Mouse (Mus musculus) ovary, postnatal 10 days (tissue): Measurements from ENCODE around the gene Pak1ip1.
A peak's percentile ranks its signal among the peaks of the same experiment; 100 is the strongest.
"Not testable (repeated sequence)": the region's sequence is repeated elsewhere in the genome, so short reads cannot be mapped to it uniquely, and the experiment has no call there.

ENCODE experiments used
- DNase-seq: peaks from one replicate; pipeline ENCODE4 v3.0.0; 2022; ENCODE audit warnings: low spot score

Pak1ip1 gene

DNA sequence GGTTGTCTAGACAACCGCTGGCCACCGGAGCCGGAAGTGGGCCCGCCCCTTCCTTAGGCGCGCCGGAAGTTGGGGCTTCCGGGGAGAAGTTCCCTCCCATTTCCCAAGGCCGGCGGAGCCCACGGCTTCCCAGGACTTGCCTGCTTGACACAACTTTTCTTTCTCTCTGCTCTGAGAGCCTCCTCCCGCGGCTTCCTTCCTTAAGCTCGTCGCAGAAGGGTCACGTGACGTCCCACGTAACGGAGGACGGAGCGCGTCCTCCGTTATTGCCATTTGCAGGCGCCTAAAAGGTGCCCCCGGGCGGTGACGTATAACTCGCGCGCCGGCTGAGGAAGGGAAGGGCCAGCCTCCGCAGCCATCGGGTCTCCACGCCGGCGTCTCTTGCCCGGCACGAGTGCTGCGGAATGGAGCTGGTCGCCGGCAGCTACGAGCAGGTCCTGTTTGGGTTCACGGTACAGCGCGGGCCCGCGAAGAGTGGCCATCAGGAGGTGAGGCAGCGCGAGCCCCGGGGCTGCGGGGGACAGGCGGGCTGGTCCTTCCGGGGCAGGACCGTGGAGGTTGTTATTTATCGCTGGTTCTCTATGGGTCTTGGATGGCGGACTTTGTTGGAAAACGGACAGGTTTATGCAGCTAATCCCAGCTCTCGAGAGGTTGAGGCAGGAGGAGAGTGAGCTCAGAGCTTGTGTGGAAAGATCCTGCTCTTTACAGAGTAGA is at the start of gene Pak1ip1:
Gene Pak1ip1, plus strand, starts transcription at position 98 of the 714 bp plus-strand sequence.
- peak; percentile 92 for DNase-seq

DNA sequence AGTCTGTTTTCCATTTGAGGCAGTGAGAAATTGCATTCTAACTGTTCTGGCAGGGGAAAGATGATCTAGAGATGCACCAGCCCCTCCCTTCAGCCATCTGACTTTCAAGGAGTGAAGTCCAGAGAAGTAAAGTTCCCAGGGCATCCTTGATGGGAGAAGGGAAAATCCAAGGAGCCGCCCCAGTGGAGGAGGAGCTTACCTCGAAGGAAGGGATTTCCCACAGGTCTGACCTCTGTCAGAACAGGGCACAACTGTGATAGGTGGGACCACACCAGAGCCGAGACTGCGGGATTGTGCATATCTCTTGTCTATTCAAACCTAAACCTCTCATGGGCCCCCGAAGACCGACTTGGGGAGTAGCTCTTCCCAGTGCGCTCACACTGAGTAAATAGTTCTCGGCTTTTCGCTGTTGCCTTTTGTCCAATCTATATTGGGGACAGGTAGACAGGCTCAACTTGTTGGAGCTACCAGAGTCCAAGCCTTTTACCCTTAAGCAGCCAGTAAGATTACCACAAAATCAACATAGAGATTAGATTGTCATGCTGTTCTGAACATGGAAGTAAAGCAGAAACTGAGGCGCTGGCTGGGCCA is 49.3 kb upstream of the Pak1ip1 start:
- no peak for DNase-seq

DNA sequence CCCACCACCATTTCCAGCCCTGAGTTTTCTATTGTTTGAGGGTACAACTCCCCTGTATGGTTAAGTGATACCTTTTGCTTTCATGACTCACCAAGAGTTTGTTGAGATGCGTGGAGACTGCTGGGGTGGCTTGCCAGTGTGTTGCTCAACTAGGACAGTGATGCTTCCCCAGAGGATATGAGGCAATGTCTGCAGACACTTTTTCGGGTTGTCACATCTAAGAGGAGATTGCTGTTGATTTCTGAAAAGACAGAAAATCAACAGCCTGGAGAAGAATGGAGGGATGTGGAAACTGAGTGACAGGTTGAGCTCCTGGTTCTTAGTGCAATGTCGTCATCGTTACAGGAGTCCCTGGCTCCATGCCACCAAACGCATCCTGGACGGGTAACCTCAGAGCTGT is 47.6 kb upstream of the Pak1ip1 start:
- DNase-seq, result no peak

DNA sequence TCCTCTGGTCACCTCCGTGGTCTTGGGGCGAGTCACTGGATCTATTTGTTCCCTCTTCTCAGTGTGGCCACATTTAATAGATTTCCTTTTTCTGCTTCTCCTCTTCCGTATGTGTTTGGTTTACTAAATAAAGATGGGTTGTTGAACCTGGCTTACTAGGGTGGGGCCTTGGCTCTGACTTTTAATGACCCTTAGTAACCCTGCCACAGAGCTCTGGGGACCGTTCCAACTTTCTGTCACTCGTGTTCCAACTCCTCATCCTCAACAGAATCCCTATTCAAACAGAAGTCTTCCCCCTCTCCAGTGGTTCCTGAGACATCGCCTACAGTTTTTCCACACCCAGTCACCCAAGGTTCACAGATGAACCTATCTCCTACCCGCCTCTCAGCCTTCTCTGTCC is 45.0 kb upstream of the Pak1ip1 start:
- no peak for DNase-seq

DNA sequence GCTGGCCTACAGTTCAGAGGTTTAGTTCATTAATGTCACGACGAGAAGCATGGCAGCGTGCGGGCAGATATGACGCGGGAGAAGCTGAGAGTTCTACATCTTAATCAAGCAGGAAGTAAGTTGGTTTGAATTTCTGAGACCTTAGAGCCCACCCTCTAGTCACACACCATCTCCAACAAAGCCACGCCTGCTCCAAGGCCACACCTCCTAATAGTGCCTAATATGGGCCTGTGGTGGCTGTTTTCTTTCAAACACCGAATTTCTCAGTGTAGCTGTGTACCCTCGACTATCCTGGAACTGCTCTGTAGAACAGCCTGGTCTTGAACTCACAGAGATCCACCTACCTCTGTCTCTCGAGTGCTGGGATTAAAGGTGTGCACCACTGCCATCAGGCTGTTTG is 33.2 kb upstream of the Pak1ip1 start:
- DNase-seq, result no peak

DNA sequence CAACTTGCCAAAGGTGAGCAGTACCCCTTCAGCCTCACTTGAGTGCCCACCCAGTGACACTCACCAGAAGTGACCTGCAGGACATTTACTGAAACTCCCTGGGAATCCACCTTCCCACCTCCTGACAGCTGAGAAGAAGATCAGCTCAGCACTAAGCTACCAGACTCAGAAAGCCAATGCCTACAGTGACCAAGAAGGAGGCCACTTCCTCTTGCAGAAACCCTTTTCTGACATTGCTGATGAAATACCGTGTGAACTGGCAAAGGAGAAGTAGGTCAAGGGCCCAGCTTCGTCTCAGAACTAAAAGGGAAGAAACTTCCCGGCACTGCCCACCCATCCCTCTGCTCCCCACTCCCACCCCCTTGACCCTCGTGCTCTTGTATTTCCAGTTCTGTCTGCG is 32.3 kb upstream of the Pak1ip1 start:
- DNase-seq, result no peak

DNA sequence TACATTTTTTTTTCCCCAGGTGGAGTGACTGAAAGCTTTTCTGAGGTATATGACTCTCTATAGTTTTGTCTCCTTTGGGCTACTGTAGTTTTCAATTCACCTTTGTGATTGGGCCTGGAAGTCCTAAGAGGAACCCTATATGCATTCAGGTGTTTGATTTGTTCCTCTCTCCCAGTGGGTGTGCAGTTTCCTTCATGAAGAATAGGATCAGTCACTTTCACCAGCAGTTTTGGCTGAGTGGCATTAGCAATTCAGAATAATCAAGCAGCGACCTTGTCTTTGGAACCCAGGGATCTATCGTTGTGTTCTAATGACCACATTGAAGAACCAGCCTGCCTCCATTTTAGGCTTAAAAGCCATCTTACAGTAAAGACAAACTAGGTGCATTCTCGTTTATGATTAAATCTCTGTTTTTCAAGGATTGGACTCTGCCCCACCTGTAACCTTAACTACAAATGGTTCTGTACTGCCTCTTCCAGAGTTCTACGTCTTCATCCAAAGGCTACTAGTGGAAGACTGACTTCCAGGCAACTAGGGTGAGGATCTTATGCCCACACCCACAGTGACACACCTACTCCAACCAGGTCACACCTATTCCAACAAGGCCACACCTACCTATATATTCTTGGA is 30.9 kb upstream of the Pak1ip1 start:
- no peak for DNase-seq

DNA sequence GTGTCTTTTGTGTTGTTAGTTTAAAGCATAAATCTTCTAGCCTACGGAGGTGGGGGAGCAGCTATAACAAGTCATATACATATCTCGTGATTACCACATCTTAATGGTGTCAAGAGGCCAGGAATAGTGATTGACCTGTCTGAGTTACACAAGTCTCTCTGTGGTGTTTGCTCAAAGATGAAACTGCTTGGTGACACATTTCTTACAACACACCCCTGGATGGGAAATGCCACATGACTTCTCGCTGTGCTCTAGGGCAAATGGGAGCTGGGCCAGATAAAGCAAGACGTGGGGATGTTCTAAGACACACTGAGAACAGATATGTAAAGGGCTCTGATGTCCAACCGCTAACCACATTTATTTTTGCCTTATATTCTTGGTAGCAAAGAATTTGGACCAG is 29.6 kb upstream of the Pak1ip1 start:
- no peak for DNase-seq

DNA sequence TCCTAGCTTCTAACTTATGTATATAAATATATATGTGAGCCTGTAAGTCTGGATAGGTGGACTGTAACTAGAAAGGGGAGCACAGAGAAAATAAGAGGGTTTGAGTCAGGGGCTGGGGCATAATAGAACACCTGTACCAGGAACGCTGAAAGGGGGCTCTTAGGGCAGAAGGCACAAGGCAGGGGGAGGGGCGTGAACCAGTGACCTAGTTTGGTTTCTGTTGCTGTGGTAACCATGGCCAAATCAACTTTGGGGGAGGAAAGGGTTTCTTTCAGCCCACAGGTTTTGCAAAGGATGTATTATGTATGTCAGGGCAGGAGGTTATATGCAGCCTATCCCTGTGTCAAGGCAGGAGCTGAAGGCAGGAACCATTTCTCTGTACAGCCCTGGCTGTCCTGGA is 29.0 kb upstream of the Pak1ip1 start:
- no peak for DNase-seq

DNA sequence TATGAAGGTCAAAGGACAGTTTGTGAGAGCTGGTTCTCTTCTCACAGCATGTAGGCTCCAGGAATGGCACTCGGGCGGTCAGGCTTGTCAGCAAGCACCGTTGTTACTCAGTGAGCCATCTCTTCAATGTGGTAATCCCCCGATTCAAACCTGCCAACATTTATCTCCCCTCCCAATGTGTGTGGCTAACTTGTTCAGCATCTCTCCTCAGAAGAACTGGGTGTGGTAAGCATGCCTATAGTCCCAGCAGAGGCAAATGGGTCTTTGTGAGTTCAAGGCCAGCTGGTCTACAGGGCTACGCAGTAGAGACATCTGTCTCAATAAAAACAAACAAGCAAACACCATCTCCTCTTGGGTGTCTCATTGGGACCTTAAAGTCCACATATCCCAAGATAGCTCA is 27.8 kb upstream of the Pak1ip1 start:
- no peak for DNase-seq

DNA sequence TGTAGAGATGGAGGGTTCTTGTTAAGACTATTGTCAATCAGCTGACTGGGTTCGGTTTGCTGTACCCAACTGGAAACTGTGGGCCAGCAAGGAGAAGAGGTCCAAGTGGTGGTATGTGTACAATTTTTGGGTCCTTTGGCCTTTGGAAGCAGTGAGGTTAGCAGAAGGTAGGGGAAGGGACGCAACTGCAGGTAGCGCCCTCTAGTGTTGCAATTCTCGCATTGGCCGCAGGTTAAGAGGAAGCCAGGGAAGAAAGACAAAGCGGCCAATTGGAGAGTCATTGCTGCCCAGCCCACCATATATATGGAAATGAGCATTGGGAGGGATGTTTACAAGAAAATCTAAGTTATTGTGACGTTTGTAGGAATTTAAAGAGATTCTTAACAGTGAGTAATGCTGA is 23.2 kb upstream of the Pak1ip1 start:
- DNase-seq, result no peak

DNA sequence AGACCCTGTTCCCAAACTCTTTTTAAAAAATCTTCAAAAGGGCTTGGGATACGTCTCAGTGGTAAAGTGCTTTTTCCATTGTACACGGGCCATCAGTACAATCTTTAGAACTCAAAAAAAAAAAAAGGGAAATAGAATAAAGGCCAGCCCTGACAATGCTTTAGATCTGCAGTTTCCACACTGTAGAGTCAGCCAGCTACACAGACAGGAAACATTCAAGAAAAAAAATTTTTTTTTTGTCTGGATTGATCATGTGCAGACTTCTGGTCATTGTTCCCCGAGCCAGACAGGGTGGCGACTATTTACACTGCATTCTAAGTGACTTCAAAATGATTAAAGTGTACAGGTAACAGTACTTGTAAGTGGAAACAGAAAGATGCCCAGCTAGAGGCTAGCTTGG is 22.2 kb upstream of the Pak1ip1 start:
- DNase-seq, result no peak

DNA sequence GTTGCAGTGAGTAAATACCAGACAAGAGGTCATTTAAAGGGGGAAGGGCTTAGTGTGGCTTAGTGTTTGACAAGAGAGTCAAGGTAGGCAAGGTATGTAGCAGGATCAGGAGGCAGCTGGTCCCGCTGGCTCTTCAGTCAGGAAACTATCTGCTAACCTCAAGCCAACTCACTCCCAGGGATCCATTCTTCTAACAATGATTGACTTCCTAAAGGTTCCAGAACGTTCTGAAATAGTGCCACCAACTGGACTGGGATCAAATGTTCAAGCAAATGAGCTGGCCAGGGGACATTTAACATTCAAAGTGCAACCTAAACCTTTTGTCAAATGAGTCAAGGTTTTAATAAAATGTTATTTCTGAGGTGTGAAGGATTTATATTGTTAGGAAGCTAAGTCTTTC is 21.5 kb upstream of the Pak1ip1 start:
- DNase-seq, result no peak

DNA sequence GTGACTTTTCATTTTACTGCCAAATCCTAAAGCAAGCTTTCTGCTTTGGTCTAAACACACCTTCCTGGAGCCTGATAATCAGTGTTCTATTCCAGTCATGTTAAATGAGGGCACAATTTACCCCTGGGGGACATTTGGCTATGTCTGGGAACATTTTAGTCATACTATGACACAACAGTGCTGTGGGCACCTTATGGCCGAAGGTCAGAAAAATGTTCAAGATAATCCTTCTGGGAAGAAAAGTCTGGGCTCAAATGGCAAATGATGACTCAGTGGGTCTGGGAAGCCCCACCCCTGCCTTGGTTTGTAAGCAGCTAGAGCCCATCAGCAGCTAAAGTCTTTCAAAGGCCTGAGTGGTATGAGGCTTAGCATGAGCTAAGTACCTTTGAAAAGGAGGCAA is 18.1 kb upstream of the Pak1ip1 start:
- no peak for DNase-seq

DNA sequence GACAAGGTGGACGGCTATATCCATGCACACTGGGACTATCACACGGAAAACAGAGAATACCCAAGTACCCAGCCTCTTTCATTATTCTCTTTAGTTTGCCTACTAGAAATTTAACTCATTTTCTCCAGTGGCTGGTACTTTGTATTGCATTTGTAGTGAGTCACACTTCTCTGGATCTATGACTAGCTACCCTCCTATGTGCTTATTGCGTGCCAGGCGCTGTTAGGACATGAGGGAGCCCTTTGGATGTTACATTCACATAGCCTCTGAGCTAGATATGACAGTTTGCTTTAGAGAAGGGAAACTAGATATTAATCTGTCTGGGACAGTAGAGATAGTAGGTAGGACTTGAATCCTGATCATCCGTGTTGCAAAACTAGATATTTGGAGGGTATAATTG is 14.7 kb upstream of the Pak1ip1 start:
- no peak for DNase-seq

DNA sequence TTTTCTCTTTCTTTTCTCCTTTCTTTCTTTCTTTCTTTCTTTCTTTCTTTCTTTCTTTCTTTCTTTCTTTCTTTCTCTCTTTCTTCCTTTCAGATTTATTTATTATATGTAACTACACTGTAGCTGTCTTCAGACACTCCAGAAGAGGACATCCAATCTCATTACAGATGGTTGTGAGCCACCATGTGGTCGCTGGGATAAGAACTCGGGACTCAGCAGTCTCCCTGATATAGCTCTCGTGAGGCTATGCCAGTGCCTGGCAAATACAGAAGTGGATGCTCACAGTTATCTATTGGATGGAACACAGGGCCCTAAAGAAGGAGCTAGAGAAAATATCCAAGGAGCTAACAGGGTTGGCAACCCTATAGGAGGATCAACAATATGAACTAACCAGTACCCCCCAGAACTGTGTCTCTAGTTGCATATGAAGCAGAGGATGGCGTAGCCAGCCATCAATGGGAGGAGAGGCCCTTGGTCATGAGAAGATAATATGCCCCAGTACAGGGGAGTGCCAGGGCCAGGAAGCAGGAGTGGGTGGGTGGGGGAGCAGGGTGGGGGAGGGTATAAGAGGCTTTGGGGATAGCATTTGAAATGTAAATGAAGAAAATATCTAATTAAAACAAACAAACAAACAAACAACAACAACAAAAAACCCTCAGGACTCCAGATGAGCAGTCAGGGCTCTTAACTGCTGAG is 13.1 kb upstream of the Pak1ip1 start:
- not testable (repeated sequence) for DNase-seq

DNA sequence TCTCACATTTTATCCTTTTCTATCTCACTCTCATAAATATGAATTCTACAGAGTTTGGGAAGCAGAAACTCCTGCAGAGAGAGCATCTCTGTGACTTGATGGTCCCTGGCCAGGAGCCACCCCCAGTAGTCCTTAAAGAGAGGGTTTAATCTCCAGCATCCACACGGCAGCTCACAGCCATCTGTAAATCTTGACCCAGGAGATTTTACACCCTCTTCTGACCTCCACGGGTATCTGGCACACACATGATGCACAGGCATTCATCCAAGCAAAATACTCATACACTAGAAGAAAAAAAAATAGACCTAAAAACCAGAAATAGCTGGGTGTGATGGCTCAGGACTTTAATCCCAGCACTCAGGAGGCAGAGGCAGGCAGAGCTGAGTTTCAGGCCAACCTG is 12.4 kb upstream of the Pak1ip1 start:
- no peak for DNase-seq

DNA sequence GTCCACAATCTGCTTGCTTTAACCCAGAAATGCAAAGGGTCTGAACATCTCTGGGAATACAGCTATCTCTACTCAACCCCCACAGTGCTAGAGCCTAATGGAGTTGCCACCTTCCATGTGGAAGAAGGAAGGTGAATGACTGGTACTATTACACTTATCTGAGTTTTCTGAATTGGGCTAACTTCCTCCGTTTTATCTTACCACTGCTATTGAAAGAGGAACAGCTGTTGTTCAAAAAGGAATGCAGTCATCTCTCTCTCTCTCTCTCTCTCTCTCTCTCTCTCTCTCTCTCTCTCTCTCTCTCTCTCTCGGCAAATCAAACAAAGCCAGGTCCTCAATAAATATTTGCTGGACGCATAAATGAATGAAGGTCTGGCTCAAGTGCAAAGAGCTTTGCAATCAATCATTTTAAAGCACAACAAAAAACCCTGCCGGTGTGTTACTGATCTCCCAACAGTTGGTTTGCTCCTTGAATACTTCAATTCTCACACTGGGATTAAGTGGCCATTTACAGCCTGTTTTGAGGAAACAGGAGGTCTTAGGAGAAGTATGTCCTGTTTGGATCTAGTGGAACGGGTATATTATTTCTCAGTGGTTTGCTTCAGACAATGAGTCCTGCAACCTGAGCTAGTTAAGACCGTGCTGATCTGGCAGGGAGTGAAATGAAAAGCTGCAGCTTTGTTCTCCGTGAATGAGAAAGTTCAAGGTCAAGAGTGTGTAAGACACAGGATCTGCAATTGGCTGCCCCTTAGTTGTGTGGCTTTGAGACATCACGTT is 6.1 kb upstream of the Pak1ip1 start:
- DNase-seq, result no peak

DNA sequence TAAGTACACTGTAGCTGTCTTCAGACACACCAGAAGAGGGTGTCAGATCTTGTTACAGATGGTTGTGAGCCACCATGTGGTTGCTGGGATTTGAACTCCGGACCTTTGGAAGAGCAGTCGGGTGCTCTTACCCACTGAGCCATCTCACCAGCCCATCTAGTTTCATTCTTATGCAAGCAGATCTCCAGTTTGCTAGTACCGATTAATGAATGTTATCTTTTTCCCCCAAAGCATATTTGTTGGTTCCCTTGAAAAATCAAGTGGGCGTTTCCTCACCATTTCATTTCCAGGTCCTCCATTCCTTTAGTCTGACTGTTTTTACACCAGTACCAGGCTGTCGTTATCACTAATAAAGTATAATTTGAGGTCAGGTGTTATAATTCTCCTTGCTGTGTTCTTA is 2.3 kb upstream of the Pak1ip1 start:
- DNase-seq, result not testable (repeated sequence)

DNA sequence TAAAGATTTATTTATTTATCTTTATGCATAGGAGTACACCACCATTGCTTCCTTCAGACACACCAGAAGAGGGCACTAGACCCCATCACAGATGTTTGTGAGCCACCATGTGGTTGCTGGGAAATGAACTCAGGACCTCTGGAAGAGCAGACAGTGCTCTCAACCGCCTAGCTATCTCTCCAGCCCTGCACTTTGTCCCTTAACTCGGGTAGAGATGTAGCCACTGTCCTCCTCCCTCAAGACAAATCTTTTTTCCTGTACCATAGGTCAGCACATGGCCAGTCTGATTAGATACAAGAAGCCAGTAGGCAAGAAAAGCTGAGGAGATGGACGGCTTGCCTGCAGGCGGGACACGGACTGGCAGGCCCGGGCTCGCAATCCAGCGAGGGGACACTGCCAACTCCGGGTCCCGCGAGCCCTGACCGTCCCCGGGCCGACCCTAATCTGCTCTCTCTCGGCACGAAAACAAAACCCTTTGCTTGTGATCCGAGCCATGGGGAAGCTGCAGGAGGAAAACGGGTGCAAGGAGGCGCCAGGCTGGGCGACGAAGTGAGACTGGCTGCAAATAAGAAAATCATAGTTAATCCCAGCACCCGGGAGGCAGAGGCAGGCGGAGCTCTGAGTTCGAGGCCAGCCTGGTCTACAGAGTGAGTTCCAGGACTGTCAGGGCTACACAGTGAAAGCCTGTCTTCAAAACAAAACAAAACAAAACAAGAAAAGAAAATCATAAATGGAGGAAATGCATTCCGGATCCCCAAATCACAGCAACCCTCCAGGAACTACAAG is 490 bp upstream of the Pak1ip1 start:
- DNase-seq, result peak; percentile 46

DNA sequence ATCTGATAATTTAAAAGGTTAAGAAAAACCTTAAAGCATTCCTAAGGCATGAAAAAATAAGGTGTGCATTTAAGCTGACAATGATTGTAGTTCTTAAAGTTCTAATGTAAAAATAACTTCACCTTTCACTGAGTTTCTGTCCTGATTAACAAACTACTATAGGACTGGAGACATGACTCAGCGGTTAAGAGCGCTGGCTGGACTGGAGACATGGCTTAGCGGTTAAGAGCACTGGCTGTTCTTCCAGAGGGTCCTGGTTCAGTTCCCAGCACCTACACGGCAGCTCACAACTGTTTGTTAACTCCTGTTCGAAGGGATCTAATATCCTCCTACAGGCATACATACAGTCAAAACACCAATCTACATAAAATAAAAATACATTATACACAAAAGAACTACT is 1.2 kb downstream of the Pak1ip1 start:
- DNase-seq, result no peak

DNA sequence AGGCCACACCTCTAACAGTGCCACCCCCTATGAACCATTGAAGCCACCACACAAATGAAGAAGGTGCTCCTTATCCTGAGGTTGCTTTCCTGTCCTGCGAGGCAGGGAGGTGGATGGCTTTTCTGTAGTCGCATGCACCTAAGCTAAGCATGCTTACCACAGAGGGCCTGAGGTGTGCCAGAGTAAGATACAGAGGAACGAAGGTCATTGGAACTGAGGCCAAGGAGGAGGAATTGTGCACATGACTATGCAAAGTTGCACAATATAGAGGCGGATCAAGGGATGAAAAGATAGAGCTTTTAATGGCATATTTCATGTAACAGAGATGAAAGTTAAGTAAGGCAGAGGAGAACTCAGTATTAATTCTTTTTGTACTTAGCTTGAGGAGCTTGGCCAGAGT is 5.4 kb downstream of the Pak1ip1 start:
- no peak for DNase-seq
